Mouse (Mus musculus) effector memory CD4-positive, alpha-beta T cell, adult 7 months (primary cell): Measurements from ENCODE around the gene Lmbrd2. TPM values are rescaled to one million over a fixed set of nuclear protein-coding genes. Genes with fewer than 3 reads are reported as not detected.

Experiments used
- polyA plus RNA-seq: library from polyadenylated mRNA; unstranded; fragments of 100-300 nt; shearing (Covaris generic); gene quantifications from one replicate; pipeline ENCODE4 v1.2.1, GENCODE M21; 2017

Lmbrd2 gene
- 2.4 TPM for polyA plus RNA-seq

GRCm38 (mm10) chr15:9140252-9140680 is at the start of gene Lmbrd2:
TSS of gene Lmbrd2 (plus strand) at chr15:9140550.

GRCm38 (mm10) chr15:9155325-9155724 is 15.0 kb downstream of the Lmbrd2 start, which contains the start of gene Skp2:
TSS of gene Skp2 (minus strand) at chr15:9155425.

Other genes starting within 250 kb of the Lmbrd2 start
- gene Ranbp3l, start 172.6 kb upstream of the Lmbrd2 start, polyA plus RNA-seq: 0.33 TPM
- gene Nadk2, start 69.3 kb upstream of the Lmbrd2 start, polyA plus RNA-seq: 22.2 TPM
- 3.4 TPM for gene Skp2, start 14.9 kb downstream of the Lmbrd2 start, polyA plus RNA-seq
- gene Ugt3a1, start 136.3 kb downstream of the Lmbrd2 start, polyA plus RNA-seq: not detected
- not detected for gene Ugt3a2, start 195.0 kb downstream of the Lmbrd2 start, polyA plus RNA-seq